Mouse (Mus musculus) left cerebral cortex, adult 9 months (tissue): ENCODE data around the gene Retreg2.

Experiments used
- DNase-seq, 2 experiments: peaks; one replicate each; pipeline ENCODE4 v3.0.0; 2022; ENCODE audit warnings: low spot score in 2 of 2

Gene Retreg2

DNA sequence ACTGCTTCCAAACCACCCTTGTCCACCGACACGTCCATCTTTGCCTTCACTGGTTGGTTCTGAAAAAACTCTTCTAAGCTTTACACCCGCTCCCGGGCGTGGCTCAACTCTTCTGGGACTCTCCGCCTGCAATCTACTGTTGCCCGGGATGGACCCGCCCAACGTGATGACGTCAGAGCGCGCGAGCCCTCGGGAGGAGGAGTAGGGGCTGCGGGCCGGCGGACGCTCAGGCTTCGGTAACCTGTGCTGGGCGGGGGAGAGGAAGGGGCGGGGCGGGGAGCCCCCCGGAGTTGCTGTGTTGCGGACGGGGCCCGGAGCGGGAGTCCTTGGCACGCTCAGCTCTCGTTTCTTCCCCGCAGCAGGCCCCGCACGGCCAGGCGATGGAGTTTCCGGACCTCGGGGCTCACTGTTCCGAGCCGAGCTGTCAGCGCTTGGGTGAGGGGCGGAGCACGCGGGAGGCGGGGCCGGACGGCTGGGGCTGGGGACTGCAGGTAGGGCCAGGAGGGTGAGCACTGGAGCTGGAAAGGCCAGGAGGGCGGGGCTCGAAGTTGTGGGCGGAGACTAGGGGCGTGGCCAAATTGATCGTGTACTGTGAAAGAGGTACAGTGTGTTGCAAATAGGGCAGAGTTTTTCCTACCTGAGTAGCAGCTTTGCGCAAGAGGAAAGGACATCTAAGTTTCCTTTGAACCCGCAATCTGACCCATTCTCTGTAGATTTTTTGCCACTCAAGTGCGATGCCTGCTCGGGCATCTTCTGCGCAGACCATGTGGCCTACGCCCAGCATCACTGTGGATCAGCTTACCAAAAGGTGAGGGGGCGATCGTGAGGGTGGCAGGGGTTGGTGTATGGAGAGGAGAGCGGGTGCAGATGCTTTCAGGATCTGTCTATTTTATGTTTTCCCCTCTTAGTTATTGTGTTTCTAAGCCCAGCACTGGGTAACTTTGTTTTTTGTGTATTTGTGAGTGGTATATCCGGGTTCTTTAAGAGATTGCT is 26.2 kb downstream of the Retreg2 start, which contains the start of gene Zfand2b:
Gene Zfand2b (plus strand): TSS at position 175 of the 993 bp plus-strand sequence.
- DNase-seq, result peak; percentile 81 to 95

DNA sequence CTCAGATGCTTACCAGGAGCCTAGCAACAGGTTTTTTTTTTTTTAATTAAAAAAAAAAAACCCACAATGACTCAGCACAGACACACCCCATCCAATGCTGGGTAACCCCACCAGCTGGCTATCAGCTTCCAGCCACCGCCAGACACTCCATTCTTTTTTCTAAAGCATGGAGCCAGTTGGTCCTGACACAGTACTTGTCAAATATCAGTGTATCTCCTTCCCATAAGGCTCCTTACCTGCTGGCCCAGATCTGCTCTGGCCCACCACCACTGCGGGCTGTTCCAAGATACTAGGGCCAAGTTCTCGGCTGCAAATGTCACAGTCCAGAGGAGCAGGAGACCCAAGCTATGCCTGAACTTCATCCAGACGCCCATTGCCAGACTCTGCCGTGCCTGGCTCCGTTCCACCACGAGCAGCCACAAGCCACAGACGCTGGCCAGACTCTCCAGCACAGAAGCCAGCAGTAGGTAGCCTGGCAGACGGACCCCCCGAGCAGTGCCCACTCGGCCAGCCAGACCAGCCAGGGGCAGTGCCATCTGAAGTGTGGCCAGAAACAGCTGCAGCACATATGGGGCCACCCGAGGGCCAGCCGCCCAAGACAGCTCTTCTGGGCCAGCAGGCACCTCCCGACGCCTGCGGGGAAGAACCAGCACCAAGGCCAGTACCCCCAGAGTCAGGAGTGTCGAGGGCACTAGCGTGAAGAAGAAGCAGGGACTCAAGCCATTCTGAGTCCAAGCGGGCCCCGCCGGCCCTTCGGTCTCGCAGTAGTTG is 36.9 kb downstream of the Retreg2 start:
- peak in 1 of 2 experiments; percentile 42 for DNase-seq

DNA sequence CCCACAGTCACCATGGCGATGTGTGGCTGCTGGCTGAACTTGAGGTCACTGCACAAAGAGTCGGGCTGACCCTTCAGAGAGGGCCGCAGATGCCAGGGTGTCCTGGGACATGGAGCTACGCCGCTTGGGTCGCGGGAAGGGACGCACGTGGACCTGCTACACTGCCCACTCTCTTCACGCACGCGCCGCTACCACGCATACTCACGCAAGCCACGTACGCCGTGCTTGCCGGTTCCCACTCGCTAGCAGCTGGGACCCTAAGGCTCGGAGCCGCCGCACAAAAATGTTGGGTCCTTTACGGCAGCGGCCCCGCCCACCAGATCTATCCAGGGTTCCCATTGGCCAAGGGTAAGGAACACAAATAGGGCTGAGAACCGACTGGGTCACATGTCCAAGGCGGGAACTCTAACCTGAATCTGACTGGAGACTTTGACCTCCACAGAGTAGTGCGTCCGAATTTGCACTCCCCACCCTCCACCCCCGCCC is 37.6 kb downstream of the Retreg2 start, which contains the start of gene Abcb6:
Gene Abcb6 (minus strand): TSS at position 288 of the 486 bp plus-strand sequence.
- DNase-seq, result peak; percentile 89 to 95

GRCm38 (mm10) chr1:75180741-75181140 is 38.2 kb downstream of the Retreg2 start:
- DNase-seq, result no peak

- DNase-seq, result no peak
Observed at GRCm38 (mm10) chr1:75181377-75181870, 38.8 kb downstream of the Retreg2 start.

GRCm38 (mm10) chr1:75182160-75182559 is 39.6 kb downstream of the Retreg2 start:
- DNase-seq, result no peak

DNA sequence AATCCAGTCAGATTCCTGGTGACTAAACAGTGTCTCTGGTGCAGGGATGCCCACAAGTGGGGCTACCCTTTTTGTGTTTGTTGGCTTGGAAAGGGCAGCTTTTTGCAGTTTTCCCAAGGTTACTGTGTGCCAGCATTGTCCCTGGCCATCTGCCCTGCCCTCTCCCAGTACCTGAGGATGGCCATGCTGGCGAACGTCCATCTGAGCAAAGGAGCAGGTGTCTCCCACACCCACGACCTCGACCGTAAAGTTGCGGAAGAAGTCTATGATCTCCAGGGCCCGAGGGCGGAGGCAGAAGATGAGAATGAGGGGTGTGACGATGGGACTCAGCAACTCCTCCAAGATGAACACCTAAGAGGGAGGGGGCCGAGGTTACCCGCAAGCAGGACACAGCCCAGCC is 42.9 kb downstream of the Retreg2 start:
- DNase-seq, result no peak

GRCm38 (mm10) chr1:75187126-75187525 is 44.5 kb downstream of the Retreg2 start:
- no peak for DNase-seq

- no peak for DNase-seq
Observed at GRCm38 (mm10) chr1:75187914-75188483, 45.4 kb downstream of the Retreg2 start.

DNA sequence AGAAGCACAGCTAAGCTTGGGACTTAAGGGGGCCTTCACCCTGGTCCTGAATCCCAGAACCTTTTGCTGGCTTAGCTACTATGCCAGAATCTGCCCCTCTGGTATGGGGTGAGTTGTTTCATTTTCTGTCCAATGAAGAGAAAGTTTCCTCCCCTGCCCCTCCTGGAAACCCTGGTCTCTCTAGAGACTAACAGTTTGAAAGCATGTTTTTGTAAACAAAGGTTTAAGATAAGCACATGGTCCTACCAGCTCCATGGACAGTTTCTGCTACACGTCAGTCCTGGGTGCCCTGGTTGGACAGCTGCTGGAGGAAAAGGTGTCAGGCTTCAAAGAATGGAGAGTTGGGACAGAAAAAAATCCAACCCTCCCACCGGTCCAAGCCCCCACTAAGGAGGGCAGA is 48.0 kb downstream of the Retreg2 start:
- no peak for DNase-seq

GRCm38 (mm10) chr1:75191258-75191621 is 48.7 kb downstream of the Retreg2 start:
- DNase-seq, result no peak

DNA sequence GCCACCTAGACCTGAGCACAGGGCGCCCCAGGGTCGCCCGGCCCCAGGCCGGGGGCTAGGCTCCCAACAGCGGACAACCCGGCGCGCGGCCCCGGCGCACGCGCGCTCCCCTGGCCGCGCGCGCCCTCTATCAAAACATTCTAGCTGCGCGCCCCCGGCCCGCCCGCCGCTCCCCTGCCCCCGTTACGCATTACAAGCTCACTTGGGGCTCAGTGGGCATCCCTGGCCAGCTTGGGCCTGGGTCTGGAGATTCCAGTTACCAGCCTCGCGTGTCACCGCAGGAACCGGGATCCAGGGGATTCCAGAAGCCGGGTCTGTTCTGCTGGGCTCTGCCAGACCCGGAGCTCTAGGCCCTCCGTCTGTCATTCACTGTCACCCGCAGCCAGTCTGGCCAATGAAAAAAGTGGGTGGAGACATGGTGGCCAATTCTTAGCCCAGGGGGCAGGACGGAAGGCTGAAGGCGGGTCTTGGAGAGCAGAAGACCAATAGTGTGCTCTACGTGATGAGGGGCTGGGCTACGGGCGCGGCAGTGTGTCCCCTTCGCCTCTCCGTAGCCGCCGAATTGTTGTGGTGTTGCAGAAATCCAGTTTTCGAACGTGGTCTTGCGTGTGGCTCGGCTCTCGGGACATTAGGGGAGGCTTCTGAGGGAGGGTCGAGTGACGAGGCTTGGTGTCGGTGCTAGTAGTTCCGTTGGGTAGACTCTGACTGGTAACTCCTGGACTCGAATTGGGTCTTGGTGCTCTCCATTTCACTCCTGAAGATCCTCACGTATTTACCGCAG is 49.2 kb downstream of the Retreg2 start, which contains the start of the genes Ankzf1 and Atg9a:
Gene Ankzf1 (plus strand): TSS at position 530 of the 781 bp plus-strand sequence.
Gene Atg9a (minus strand): TSS at position 575 of the 781 bp plus-strand sequence.
- peak; percentile 98 for DNase-seq

- DNase-seq, result no peak
Observed at GRCm38 (mm10) chr1:75192452-75192851, 49.9 kb downstream of the Retreg2 start.
